Mouse (Mus musculus): Measurements from ENCODE around the gene Rpn2. TPM values are rescaled to one million over a fixed set of nuclear protein-coding genes. Genes with fewer than 3 reads are reported as not detected.
A peak's percentile ranks its signal among the peaks of the same experiment; 100 is the strongest.

The Rpn2 gene
- polyA plus RNA-seq (2015; fragmentation: Nextera tagmentation; extraction: Ambion mirVana): 341 and 347 TPM in 2 replicates

DNA sequence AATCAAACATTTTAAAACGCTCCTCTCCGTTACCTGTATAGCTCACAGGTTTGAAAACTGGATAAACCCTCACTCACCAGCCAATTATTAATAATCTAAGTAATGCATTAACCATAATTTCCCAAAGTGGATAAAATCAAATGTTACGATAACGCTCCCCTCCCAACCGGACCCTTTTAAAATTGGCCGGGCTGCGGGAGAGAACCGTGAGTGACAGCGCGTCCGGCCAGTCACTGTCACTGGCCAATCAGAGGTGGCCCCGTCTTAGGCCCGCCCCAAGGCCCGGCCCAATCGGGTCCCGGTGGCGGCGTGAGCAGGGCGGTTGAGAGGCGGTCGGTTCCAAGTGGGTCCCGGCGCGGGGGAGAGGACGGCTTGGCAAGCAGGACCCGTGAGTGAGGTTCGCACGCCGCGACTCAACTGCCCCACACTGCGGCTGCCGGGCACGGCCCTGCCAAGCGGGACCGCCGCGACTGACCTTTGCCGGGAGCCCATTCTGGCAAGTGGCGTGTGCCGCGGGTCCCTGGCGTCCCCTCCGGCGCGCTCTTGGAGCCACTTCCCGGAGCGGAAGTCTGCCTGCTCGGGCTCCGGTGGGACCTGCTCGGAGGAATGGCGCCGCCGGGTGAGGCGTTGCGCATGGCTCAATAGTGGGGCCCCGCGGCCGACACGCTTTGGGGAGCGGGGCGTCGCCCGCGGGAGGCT lies at the start of gene Rpn2:
Gene Rpn2 (plus strand): TSS at position 301 of the 699 bp plus-strand sequence.
- H3K4me3 ChIP-seq (replicated peaks; ENCODE audit: low read length): peak within 1 kb of the TSS; percentile 99
- peak within 1 kb of the TSS; percentile 97 for H3K9ac ChIP-seq (ENCODE audit: low read length)
- H3K27me3 ChIP-seq (ENCODE audit: control insufficient read depth, insufficient read depth, low read length): no peaks in the 10 kb centered on the region
- no peaks in the 10 kb centered on the region for H3K9me3 ChIP-seq (replicated peaks; ENCODE audit: control insufficient read depth, low read length)
- WGBS: under 1% methylated on average over 64 of the region's 64 CpGs
- peak within 1 kb of the TSS; percentile 71 for H3K4me2 ChIP-seq (ENCODE audit: low read depth, low read length)
- H3K27ac ChIP-seq (ENCODE audit: low read length): peak within 1 kb of the TSS; percentile 91
- peak; percentile 100 for ATAC-seq (ENCODE audit: insufficient read depth, low FRiP score)
- H3K36me3 ChIP-seq (ENCODE audit: control insufficient read depth, insufficient read depth, low read length): no peaks in the 10 kb centered on the region
- H3K4me1 ChIP-seq (ENCODE audit: control insufficient read depth, insufficient read depth, low read length): peaks cover 17% of the 10 kb centered on the region

- H3K9ac ChIP-seq (ENCODE audit: low read length): no peak overlapping the region
- H3K27me3 ChIP-seq (ENCODE audit: control insufficient read depth, insufficient read depth, low read length): no peaks in the 10 kb centered on the region
- ATAC-seq (ENCODE audit: insufficient read depth, low FRiP score): no peak
- H3K27ac ChIP-seq (ENCODE audit: low read length): no peak overlapping the region
- no peak overlapping the region for H3K4me2 ChIP-seq (ENCODE audit: low read depth, low read length)
- H3K4me1 ChIP-seq (ENCODE audit: control insufficient read depth, insufficient read depth, low read length): no peaks in the 10 kb centered on the region
- WGBS: 91% methylated on average over 8 of the region's 8 CpGs
- H3K36me3 ChIP-seq (ENCODE audit: control insufficient read depth, insufficient read depth, low read length): no peaks in the 10 kb centered on the region
- no peaks in the 10 kb centered on the region for H3K9me3 ChIP-seq (replicated peaks; ENCODE audit: control insufficient read depth, low read length)
- no peak overlapping the region for H3K4me3 ChIP-seq (replicated peaks; ENCODE audit: low read length)
Observed at GRCm38 (mm10) chr2:157235946-157236345, 42.9 kb upstream of the Rpn2 start.

DNA sequence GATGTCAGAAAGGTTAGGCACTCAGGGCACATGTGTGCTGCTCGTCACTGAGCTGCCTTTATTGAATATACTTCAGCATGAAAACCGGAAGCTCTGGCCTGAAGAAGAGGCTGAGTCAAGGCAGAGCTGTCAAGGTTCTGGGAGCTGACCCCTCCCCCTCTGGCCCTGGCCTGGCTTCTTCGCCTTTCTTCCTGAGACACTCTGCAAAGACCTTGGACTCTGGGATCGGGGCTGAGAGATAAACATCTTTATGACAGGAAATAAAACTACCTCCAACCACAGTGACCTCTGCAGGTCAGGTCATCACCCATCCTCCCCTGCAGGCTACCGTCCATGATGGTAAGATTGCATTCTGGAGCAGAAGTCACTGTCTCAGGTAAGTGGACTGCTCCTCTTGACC lies 33.8 kb upstream of the Rpn2 start:
- Histone ChIP-seq H3K36me3 (ENCODE audit: control insufficient read depth, insufficient read depth, low read length) (no peaks in the 10 kb centered on the region), H3K4me1 (ENCODE audit: control insufficient read depth, insufficient read depth, low read length) (no peaks in the 10 kb centered on the region), H3K9me3 (replicated peaks; ENCODE audit: control insufficient read depth, low read length) (0 out of 2 replicates have a peak, but pooled peaks cover 3% of the 10 kb centered on the region), H3K27me3 (ENCODE audit: control insufficient read depth, insufficient read depth, low read length) (no peaks in the 10 kb centered on the region), H3K27ac (ENCODE audit: low read length) (no peak overlapping the region), H3K4me2 (ENCODE audit: low read depth, low read length) (no peak overlapping the region), H3K9ac (ENCODE audit: low read length) (no peak overlapping the region), H3K4me3 (replicated peaks; ENCODE audit: low read length) (no peak overlapping the region)
- 19% methylated on average over 5 of the region's 5 CpGs for WGBS
- no peak for ATAC-seq (ENCODE audit: insufficient read depth, low FRiP score)

DNA sequence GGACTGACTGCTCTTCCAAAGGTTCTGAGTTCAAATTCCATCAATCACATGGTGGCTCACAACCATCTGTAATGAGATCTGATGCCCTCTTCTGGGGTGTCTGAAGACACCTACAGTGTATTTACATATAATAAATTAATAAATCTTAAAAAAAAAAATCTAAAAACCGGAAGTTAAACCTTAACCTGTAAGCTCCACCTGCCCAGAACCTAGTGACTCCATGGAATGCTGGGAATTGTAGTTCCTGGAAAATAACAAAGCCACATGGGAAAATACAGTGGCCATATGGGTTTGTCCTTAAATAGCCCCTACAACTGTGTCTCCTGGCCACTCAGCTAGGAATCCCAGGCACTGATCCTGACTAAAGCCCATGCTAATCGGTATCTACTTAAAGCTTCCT lies 33.2 kb upstream of the Rpn2 start:
- Histone ChIP-seq H3K9ac (ENCODE audit: low read length) (no peak overlapping the region), H3K27me3 (ENCODE audit: control insufficient read depth, insufficient read depth, low read length) (no peaks in the 10 kb centered on the region), H3K27ac (ENCODE audit: low read length) (no peak overlapping the region), H3K36me3 (ENCODE audit: control insufficient read depth, insufficient read depth, low read length) (no peaks in the 10 kb centered on the region), H3K9me3 (replicated peaks; ENCODE audit: control insufficient read depth, low read length) (0 out of 2 replicates have a peak, but pooled peaks cover 3% of the 10 kb centered on the region), H3K4me3 (replicated peaks; ENCODE audit: low read length) (no peak overlapping the region), H3K4me1 (ENCODE audit: control insufficient read depth, insufficient read depth, low read length) (no peaks in the 10 kb centered on the region), H3K4me2 (ENCODE audit: low read depth, low read length) (no peak overlapping the region)
- ATAC-seq (ENCODE audit: insufficient read depth, low FRiP score): no peak
- 74% methylated on average over 2 of the region's 2 CpGs for WGBS

DNA sequence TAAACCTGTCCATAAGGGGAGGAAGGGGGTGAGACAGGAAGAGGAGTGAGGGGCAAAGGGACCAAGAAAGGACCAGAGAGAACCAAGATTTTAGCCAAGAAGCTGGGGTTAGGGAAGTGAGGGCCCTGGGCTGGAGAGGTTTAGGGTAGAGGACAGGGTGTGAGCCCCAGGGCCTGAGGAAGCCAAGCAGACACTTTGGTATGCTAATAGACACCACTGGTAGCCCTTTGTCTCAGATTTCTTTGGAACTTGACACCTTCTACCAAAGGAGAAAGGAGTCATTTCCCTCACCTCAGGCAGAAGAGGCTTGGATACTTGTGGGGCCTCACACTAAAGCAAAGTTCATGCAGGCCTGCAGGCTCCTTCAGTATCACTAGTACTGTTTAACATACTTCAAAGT lies 30.7 kb upstream of the Rpn2 start:
- no peak for ATAC-seq (ENCODE audit: insufficient read depth, low FRiP score)
- Histone ChIP-seq H3K4me2 (ENCODE audit: low read depth, low read length) (no peak overlapping the region), H3K4me3 (replicated peaks; ENCODE audit: low read length) (no peak overlapping the region), H3K9me3 (replicated peaks; ENCODE audit: control insufficient read depth, low read length) (no peaks in the 10 kb centered on the region), H3K36me3 (ENCODE audit: control insufficient read depth, insufficient read depth, low read length) (no peaks in the 10 kb centered on the region), H3K27me3 (ENCODE audit: control insufficient read depth, insufficient read depth, low read length) (no peaks in the 10 kb centered on the region), H3K4me1 (ENCODE audit: control insufficient read depth, insufficient read depth, low read length) (no peaks in the 10 kb centered on the region), H3K27ac (ENCODE audit: low read length) (no peak overlapping the region), H3K9ac (ENCODE audit: low read length) (no peak overlapping the region)

GRCm38 (mm10) chr2:157259720-157260119 lies 19.1 kb upstream of the Rpn2 start:
- Histone ChIP-seq H3K4me2 (ENCODE audit: low read depth, low read length) (no peak overlapping the region), H3K4me1 (ENCODE audit: control insufficient read depth, insufficient read depth, low read length) (0 out of 2 replicates have a peak, but pooled peaks cover 7% of the 10 kb centered on the region), H3K27me3 (ENCODE audit: control insufficient read depth, insufficient read depth, low read length) (no peaks in the 10 kb centered on the region), H3K9ac (ENCODE audit: low read length) (no peak overlapping the region), H3K36me3 (ENCODE audit: control insufficient read depth, insufficient read depth, low read length) (no peaks in the 10 kb centered on the region), H3K27ac (ENCODE audit: low read length) (no peak overlapping the region), H3K9me3 (replicated peaks; ENCODE audit: control insufficient read depth, low read length) (no peaks in the 10 kb centered on the region), H3K4me3 (replicated peaks; ENCODE audit: low read length) (no peak overlapping the region)
- ATAC-seq (ENCODE audit: insufficient read depth, low FRiP score): no peak
- 5% methylated on average over 5 of the region's 5 CpGs for WGBS

- no peaks in the 10 kb centered on the region for H3K36me3 ChIP-seq (ENCODE audit: control insufficient read depth, insufficient read depth, low read length)
- H3K9ac ChIP-seq (ENCODE audit: low read length): no peak overlapping the region
- 0 out of 2 replicates have a peak, but pooled peaks cover 7% of the 10 kb centered on the region for H3K4me1 ChIP-seq (ENCODE audit: control insufficient read depth, insufficient read depth, low read length)
- WGBS: 60% methylated on average over 5 of the region's 5 CpGs
- ATAC-seq (ENCODE audit: insufficient read depth, low FRiP score): no peak
- no peak overlapping the region for H3K27ac ChIP-seq (ENCODE audit: low read length)
- no peaks in the 10 kb centered on the region for H3K27me3 ChIP-seq (ENCODE audit: control insufficient read depth, insufficient read depth, low read length)
- H3K4me3 ChIP-seq (replicated peaks; ENCODE audit: low read length): no peak overlapping the region
- H3K4me2 ChIP-seq (ENCODE audit: low read depth, low read length): no peak overlapping the region
- no peaks in the 10 kb centered on the region for H3K9me3 ChIP-seq (replicated peaks; ENCODE audit: control insufficient read depth, low read length)
Observed at GRCm38 (mm10) chr2:157261930-157262329, 16.9 kb upstream of the Rpn2 start.

DNA sequence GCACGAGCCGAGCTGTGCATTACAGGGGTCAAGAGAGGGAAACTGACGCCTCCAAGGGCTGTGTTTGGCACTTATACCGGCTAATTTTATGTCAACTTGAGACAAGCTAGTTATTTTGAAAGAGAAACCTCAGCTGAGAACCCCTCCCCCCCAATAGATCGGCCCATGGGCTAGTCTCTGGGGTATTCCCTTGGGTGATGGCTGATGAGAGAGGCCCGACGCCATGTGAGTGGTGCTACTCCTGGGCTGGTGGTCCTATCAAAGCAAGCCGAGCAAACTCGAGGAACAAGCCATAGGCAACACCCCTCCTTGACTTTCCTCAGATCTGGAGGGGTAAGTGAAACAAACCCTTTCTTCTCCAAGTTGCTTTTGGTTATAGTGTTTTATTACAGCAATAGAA lies 16.3 kb upstream of the Rpn2 start:
- Histone ChIP-seq H3K27ac (ENCODE audit: low read length) (no peak overlapping the region), H3K9ac (ENCODE audit: low read length) (no peak overlapping the region), H3K27me3 (ENCODE audit: control insufficient read depth, insufficient read depth, low read length) (no peaks in the 10 kb centered on the region), H3K36me3 (ENCODE audit: control insufficient read depth, insufficient read depth, low read length) (no peaks in the 10 kb centered on the region), H3K4me2 (ENCODE audit: low read depth, low read length) (no peak overlapping the region), H3K4me3 (replicated peaks; ENCODE audit: low read length) (no peak overlapping the region), H3K4me1 (ENCODE audit: control insufficient read depth, insufficient read depth, low read length) (0 out of 2 replicates have a peak, but pooled peaks cover 7% of the 10 kb centered on the region), H3K9me3 (replicated peaks; ENCODE audit: control insufficient read depth, low read length) (no peaks in the 10 kb centered on the region)
- 60% methylated on average over 9 of the region's 9 CpGs for WGBS
- ATAC-seq (ENCODE audit: insufficient read depth, low FRiP score): no peak

- H3K27me3 ChIP-seq (ENCODE audit: control insufficient read depth, insufficient read depth, low read length): no peaks in the 10 kb centered on the region
- no peaks in the 10 kb centered on the region for H3K9me3 ChIP-seq (replicated peaks; ENCODE audit: control insufficient read depth, low read length)
- no peak overlapping the region for H3K4me2 ChIP-seq (ENCODE audit: low read depth, low read length)
- ATAC-seq (ENCODE audit: insufficient read depth, low FRiP score): no peak
- WGBS: 89% methylated on average over 1 of the region's 1 CpGs
- no peaks in the 10 kb centered on the region for H3K36me3 ChIP-seq (ENCODE audit: control insufficient read depth, insufficient read depth, low read length)
- H3K4me1 ChIP-seq (ENCODE audit: control insufficient read depth, insufficient read depth, low read length): 0 out of 2 replicates have a peak, but pooled peaks cover 7% of the 10 kb centered on the region
- H3K27ac ChIP-seq (ENCODE audit: low read length): no peak overlapping the region
- H3K9ac ChIP-seq (ENCODE audit: low read length): no peak overlapping the region
- H3K4me3 ChIP-seq (replicated peaks; ENCODE audit: low read length): no peak overlapping the region
Observed at GRCm38 (mm10) chr2:157263101-157263500, 15.7 kb upstream of the Rpn2 start.
